Mouse (Mus musculus): Measurements from ENCODE around the gene Cars2. TPM values are rescaled to one million over a fixed set of nuclear protein-coding genes. Genes with fewer than 3 reads are reported as not detected.

The Cars2 gene
- polyA plus RNA-seq (2015; fragmentation: Nextera tagmentation; extraction: Ambion mirVana), result 18.4 and 19.5 TPM in 2 replicates

GRCm38 (mm10) chr8:11550281-11550948 is at the start of gene Cars2:
Cars2 (minus strand) TSS chr8:11550783.

GRCm38 (mm10) chr8:11554799-11555719 is 4.5 kb upstream of the Cars2 start, which contains the start of gene Ing1:
Ing1 (plus strand) TSS chr8:11555571.

GRCm38 (mm10) chr8:11497017-11497990 is 53.3 kb downstream of the Cars2 start, which contains the start of gene Naxd:
Naxd (plus strand) TSS chr8:11497506.

GRCm38 (mm10) chr8:11477811-11478761 is 72.5 kb downstream of the Cars2 start, which contains the start of gene Rab20:
Rab20 (minus strand) TSS chr8:11478710.

Other genes with a start within 250 kb of the Cars2 start
- gene Col4a2, start 238.0 kb downstream of the Cars2 start, polyA plus RNA-seq (2015; fragmentation: Nextera tagmentation; extraction: Ambion mirVana), result 26.6 and 31.4 TPM in 2 replicates
- 45.9 and 54.8 TPM in 2 replicates for gene Col4a1, start 238.0 kb downstream of the Cars2 start, polyA plus RNA-seq (2015; fragmentation: Nextera tagmentation; extraction: Ambion mirVana)
- gene Rab20, start 72.1 kb downstream of the Cars2 start, polyA plus RNA-seq (2015; fragmentation: Nextera tagmentation; extraction: Ambion mirVana), result 3.3 and 4.0 TPM in 2 replicates
- gene Naxd, start 53.3 kb downstream of the Cars2 start, polyA plus RNA-seq (2015; fragmentation: Nextera tagmentation; extraction: Ambion mirVana), result 47.9 and 55.7 TPM in 2 replicates
- 22.9 and 23.7 TPM in 2 replicates for gene Ing1, start 4.8 kb upstream of the Cars2 start, polyA plus RNA-seq (2015; fragmentation: Nextera tagmentation; extraction: Ambion mirVana)
- 27.2 and 33.5 TPM in 2 replicates for gene Ankrd10, start 85.0 kb upstream of the Cars2 start, polyA plus RNA-seq (2015; fragmentation: Nextera tagmentation; extraction: Ambion mirVana)
- gene 1700016D06Rik, start 150.3 kb upstream of the Cars2 start, polyA plus RNA-seq (2015; fragmentation: Nextera tagmentation; extraction: Ambion mirVana), result not detected in 2 replicates
- gene Arhgef7, start 176.9 kb upstream of the Cars2 start, polyA plus RNA-seq (2015; fragmentation: Nextera tagmentation; extraction: Ambion mirVana), result 9.9 and 11.4 TPM in 2 replicates